Mouse (Mus musculus) bone marrow, adult 2 months (tissue): ENCODE measurements around the gene Klhl26.

ENCODE experiments used
- CTCF ChIP-seq: fragments of 200-500 bp; IDR thresholded peaks from 2 replicates; pipeline ENCODE4 v1.5.1; 2011; ENCODE audit warnings: low read length, control low read depth; ENCODE audit not compliant: control insufficient read depth, insufficient read depth
- POLR2A ChIP-seq: fragments of 200-500 bp; IDR thresholded peaks from 2 replicates; pipeline ENCODE4 v1.6.1; 2011; ENCODE audit warnings: low read depth, mild to moderate bottlenecking, control low read depth, low read length, borderline replicate concordance; ENCODE audit not compliant: control insufficient read depth

DNA sequence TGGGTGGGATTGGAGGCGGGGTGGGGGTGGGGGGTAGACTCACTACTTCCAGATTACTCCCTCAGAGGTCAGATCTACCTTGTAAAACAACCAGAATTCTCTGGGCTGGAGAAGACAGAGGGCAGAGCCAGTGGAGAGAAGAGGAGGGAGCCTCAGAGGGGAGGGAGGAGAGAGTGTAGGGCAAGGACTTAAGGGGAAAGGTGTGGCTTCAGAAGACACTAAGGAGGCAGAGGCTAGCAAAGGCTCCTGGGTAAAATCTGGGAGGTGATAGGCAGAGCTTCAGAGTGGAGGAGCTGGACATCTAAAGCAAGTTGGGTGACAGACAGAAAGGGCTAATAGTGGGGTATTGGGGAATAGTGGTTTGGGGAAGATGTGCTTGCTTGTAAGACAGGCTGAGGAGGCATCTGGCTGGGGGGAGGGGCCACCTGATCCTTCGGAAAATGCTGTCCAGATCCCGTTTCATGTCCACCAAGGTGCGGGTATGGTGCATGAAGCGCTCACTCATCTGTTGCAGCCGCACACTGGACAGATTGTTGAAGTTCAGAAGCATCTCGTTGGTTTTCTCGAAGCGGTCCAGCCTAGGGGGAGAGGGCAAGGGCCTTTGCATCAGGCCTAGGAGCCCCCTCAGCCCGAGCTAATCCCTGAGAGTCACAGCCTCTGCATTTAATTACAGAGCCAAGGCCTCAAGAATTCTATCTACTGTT lies 41.3 kb upstream of the Klhl26 start:
- TF ChIP-seq CTCF = no peak
- no peak for TF ChIP-seq POLR2A
